Mouse (Mus musculus) CH12.LX (cell line): ENCODE results near the gene Gm572. TPM values are rescaled to one million over a fixed set of nuclear protein-coding genes. Genes with fewer than 3 reads are reported as not detected.

Experiments used
- DNase-seq: peaks from one replicate; pipeline ENCODE4 v3.0.0-alpha.2; 2013; ENCODE audit errors: extremely low read depth
- H3K27ac ChIP-seq: 2 replicates; pipeline ENCODE4 v1.5.1; 2012; ENCODE audit warnings: low read depth, mild to moderate bottlenecking, control low read depth, moderate library complexity; ENCODE audit not compliant: insufficient read depth
- H3K27me3 ChIP-seq: replicated peaks from 2 replicates; pipeline ENCODE3; 2012; ENCODE audit warnings: inconsistent platforms
- H3K36me3 ChIP-seq, 2 experiments: replicated peaks in 1 of 2; 2 replicates each; pipeline versions ENCODE3 to v1.6.1; 2012; ENCODE audit warnings: inconsistent platforms in 1 of 2, low read length in 1 of 2, mild to moderate bottlenecking in 1 of 2, mixed read lengths in 1 of 2, moderate library complexity in 1 of 2; ENCODE audit not compliant: control insufficient read depth in 1 of 2, insufficient read depth in 1 of 2
- H3K4me1 ChIP-seq, 2 experiments: 2 replicates each; pipeline ENCODE4 v1.6.1; 2012; ENCODE audit warnings: inconsistent platforms in 1 of 2, moderate library complexity in 1 of 2; ENCODE audit not compliant: insufficient read depth in 2 of 2, control insufficient read depth in 1 of 2
- H3K4me2 ChIP-seq: 2 replicates; pipeline ENCODE4 v1.6.1; 2012; ENCODE audit warnings: low read depth, mild to moderate bottlenecking, control low read depth; ENCODE audit not compliant: poor library complexity, insufficient read depth, severe bottlenecking
- H3K4me3 ChIP-seq, 3 experiments: fragments of 150-350 bp in 1 of 3; sonication (generic) in 1 of 3; replicated peaks in 1 of 3; 2 replicates each; pipeline versions ENCODE3 to v1.5.1; 2011 to 2012; ENCODE audit warnings: low read depth in 2 of 3, low read length in 2 of 3, mild to moderate bottlenecking in 2 of 3, moderate library complexity in 2 of 3, control low read depth in 1 of 3, improper control_type of control experiment in 1 of 3, inconsistent platforms in 1 of 3, mixed read lengths in 1 of 3; ENCODE audit not compliant: poor library complexity in 1 of 3
- H3K79me2 ChIP-seq: replicated peaks from 2 replicates; pipeline ENCODE4 v1.6.1; 2012; ENCODE audit warnings: mild to moderate bottlenecking, moderate library complexity; ENCODE audit not compliant: control insufficient read depth, poor library complexity, insufficient read depth, severe bottlenecking; ENCODE audit errors: extremely low read depth
- H3K9ac ChIP-seq: 2 replicates; pipeline ENCODE4 v1.6.1; 2012; ENCODE audit warnings: low read depth, mild to moderate bottlenecking, control low read depth, moderate library complexity; ENCODE audit not compliant: insufficient read depth
- H3K9me3 ChIP-seq: replicated peaks from 2 replicates; pipeline ENCODE3; 2012; ENCODE audit warnings: low read length, inconsistent platforms, mixed read lengths
- CHD1 ChIP-seq: IDR thresholded peaks from 2 replicates; pipeline ENCODE4 v1.6.1; 2012; ENCODE audit warnings: low read depth, low read length, improper control_type of control experiment, inconsistent platforms
- CHD2 ChIP-seq: IDR thresholded peaks from 2 replicates; pipeline ENCODE4 v1.6.1; 2011; ENCODE audit warnings: low read length, improper control_type of control experiment
- CTCF ChIP-seq, 2 experiments: IDR thresholded peaks in 1 of 2; conservative IDR thresholded peaks in 1 of 2; 2 replicates each; pipeline ENCODE4 v1.5.1; 2011 to 2012; ENCODE audit warnings: low read depth in 2 of 2, low read length in 2 of 2, improper control_type of control experiment in 1 of 2, inconsistent platforms in 1 of 2, mild to moderate bottlenecking in 1 of 2, moderate library complexity in 1 of 2
- E2F4 ChIP-seq: IDR thresholded peaks from 2 replicates; pipeline ENCODE4 v1.6.1; 2011; ENCODE audit warnings: low read depth, low read length, improper control_type of control experiment; ENCODE audit not compliant: insufficient replicate concordance
- ELF1 ChIP-seq: IDR thresholded peaks from 2 replicates; pipeline ENCODE4 v1.6.1; 2014; ENCODE audit warnings: low read depth, mild to moderate bottlenecking, inconsistent platforms, low read length, improper control_type of control experiment
- ETS1 ChIP-seq: conservative IDR thresholded peaks from 2 replicates; pipeline ENCODE4 v1.6.1; 2012; ENCODE audit warnings: low read depth, mild to moderate bottlenecking, inconsistent platforms, low read length, improper control_type of control experiment, moderate library complexity
- GABPA ChIP-seq: IDR thresholded peaks from 2 replicates; pipeline ENCODE4 v1.6.1; 2012; ENCODE audit warnings: low read depth, low read length, improper control_type of control experiment, inconsistent platforms; ENCODE audit not compliant: insufficient replicate concordance
- HCFC1 ChIP-seq: IDR thresholded peaks from 2 replicates; pipeline ENCODE4 v1.6.1; 2012; ENCODE audit warnings: low read depth, mild to moderate bottlenecking, inconsistent platforms, low read length, improper control_type of control experiment
- IRF4 ChIP-seq: IDR thresholded peaks from 2 replicates; pipeline ENCODE4 v1.6.1; 2014; ENCODE audit warnings: low read depth, mild to moderate bottlenecking, inconsistent platforms, low read length, improper control_type of control experiment
- JUN ChIP-seq: IDR thresholded peaks from 2 replicates; pipeline ENCODE4 v1.6.1; 2011; ENCODE audit warnings: low read depth, mild to moderate bottlenecking, low read length, improper control_type of control experiment, moderate library complexity; ENCODE audit not compliant: insufficient read depth
- JUND ChIP-seq: conservative IDR thresholded peaks from 2 replicates; pipeline ENCODE4 v1.6.1; 2011; ENCODE audit warnings: low read depth, low read length, improper control_type of control experiment
- KAT2A ChIP-seq: IDR thresholded peaks from 2 replicates; pipeline ENCODE4 v1.6.1; 2012; ENCODE audit warnings: low read length, improper control_type of control experiment, inconsistent platforms; ENCODE audit not compliant: insufficient replicate concordance
- MAFK ChIP-seq: IDR thresholded peaks from 2 replicates; pipeline ENCODE4 v1.6.1; 2011; ENCODE audit warnings: low read length, improper control_type of control experiment; ENCODE audit not compliant: insufficient replicate concordance
- MAX ChIP-seq: IDR thresholded peaks from 2 replicates; pipeline ENCODE4 v1.6.1; 2011; ENCODE audit warnings: low read length, improper control_type of control experiment
- MAZ ChIP-seq: IDR thresholded peaks from 2 replicates; pipeline ENCODE4 v1.6.1; 2012; ENCODE audit warnings: low read depth, mild to moderate bottlenecking, inconsistent platforms, low read length, improper control_type of control experiment, moderate library complexity
- MEF2A ChIP-seq: IDR thresholded peaks from 2 replicates; pipeline ENCODE4 v1.6.1; 2014; ENCODE audit warnings: low read depth, mild to moderate bottlenecking, inconsistent platforms, low read length, improper control_type of control experiment, borderline replicate concordance
- MXI1 ChIP-seq: IDR thresholded peaks from 2 replicates; pipeline ENCODE4 v1.6.1; 2011; ENCODE audit warnings: mild to moderate bottlenecking, low read depth, low read length, improper control_type of control experiment
- MYC ChIP-seq: IDR thresholded peaks from 2 replicates; pipeline ENCODE4 v1.6.1; 2011; ENCODE audit warnings: low read depth, mild to moderate bottlenecking, improper control_type of control experiment, low read length
- NRF1 ChIP-seq: IDR thresholded peaks from 2 replicates; pipeline ENCODE4 v1.6.1; 2014; ENCODE audit warnings: low read depth, mild to moderate bottlenecking, inconsistent platforms, low read length, improper control_type of control experiment, moderate library complexity
- POLR2A ChIP-seq: IDR thresholded peaks from 2 replicates; pipeline ENCODE4 v1.6.1; 2011; ENCODE audit warnings: low read depth, mild to moderate bottlenecking, improper control_type of control experiment, low read length
- POLR2AphosphoS2 ChIP-seq: IDR thresholded peaks from 2 replicates; pipeline ENCODE4 v1.6.1; 2011; ENCODE audit warnings: low read depth, low read length, improper control_type of control experiment
- RAD21 ChIP-seq: IDR thresholded peaks from 2 replicates; pipeline ENCODE4 v1.6.1; 2011; ENCODE audit warnings: low read depth, mild to moderate bottlenecking, low read length, improper control_type of control experiment, moderate library complexity
- RCOR1 ChIP-seq: conservative IDR thresholded peaks from 2 replicates; pipeline ENCODE4 v1.6.1; 2012; ENCODE audit warnings: low read depth, mild to moderate bottlenecking, inconsistent platforms, low read length, improper control_type of control experiment
- SIN3A ChIP-seq: IDR thresholded peaks from 2 replicates; pipeline ENCODE4 v1.6.1; 2012; ENCODE audit warnings: low read length, improper control_type of control experiment, inconsistent platforms
- ZC3H11A ChIP-seq: IDR thresholded peaks from 2 replicates; pipeline ENCODE4 v1.6.1; 2012; ENCODE audit warnings: low read depth, mild to moderate bottlenecking, inconsistent platforms, low read length, improper control_type of control experiment
- ZKSCAN1 ChIP-seq: IDR thresholded peaks from 2 replicates; pipeline ENCODE4 v1.6.1; 2012; ENCODE audit warnings: low read depth, inconsistent platforms, low read length, improper control_type of control experiment, borderline replicate concordance
- ZMIZ1 ChIP-seq: IDR thresholded peaks from 2 replicates; pipeline ENCODE4 v1.6.1; 2012; ENCODE audit warnings: low read depth, mild to moderate bottlenecking, inconsistent platforms, low read length, improper control_type of control experiment
- ZNF384 ChIP-seq: IDR thresholded peaks from 2 replicates; pipeline ENCODE4 v1.6.1; 2012; ENCODE audit warnings: low read depth, low read length, improper control_type of control experiment, inconsistent platforms
- dilution Hi-C: fragments of 300-500 bp; cut with MboI; formaldehyde crosslinking; loops from 2 replicates; pipeline ENCODE4 v1.14.3; 2020; ENCODE audit warnings: low sequenced_read_pairs; ENCODE audit not compliant: extremely low pct_unique_long_range_greater_than_20kb, extremely low pct_ligation_motif_present
- in situ Hi-C: fragments of 300-500 bp; cut with MboI; formaldehyde crosslinking; loops from 3 replicates; pipeline ENCODE4 v1.14.3; 2019; ENCODE audit warnings: low sequenced_read_pairs, low pct_ligation_motif_present, low pct_unique_long_range_greater_than_20kb, mixed read lengths
- polyA plus RNA-seq: library from polyadenylated mRNA; unstranded; fragments of >175 nt; gene quantifications from 2 replicates; pipeline ENCODE4 v1.2.1, GENCODE M21; 2012; ENCODE audit warnings: low read depth; ENCODE audit not compliant: insufficient read length
- total RNA-seq, 2 experiments: library from RNA; depleted of rRNA; stranded (reverse); fragments of 300-350 nt in 1 of 2; fragments of >200 nt in 1 of 2; gene quantifications; 2 replicates each; pipeline ENCODE4 v1.2.3; 2012 to 2014

Gene Gm572
- total and polyA plus RNA-seq, 3 experiments: not detected

DNA sequence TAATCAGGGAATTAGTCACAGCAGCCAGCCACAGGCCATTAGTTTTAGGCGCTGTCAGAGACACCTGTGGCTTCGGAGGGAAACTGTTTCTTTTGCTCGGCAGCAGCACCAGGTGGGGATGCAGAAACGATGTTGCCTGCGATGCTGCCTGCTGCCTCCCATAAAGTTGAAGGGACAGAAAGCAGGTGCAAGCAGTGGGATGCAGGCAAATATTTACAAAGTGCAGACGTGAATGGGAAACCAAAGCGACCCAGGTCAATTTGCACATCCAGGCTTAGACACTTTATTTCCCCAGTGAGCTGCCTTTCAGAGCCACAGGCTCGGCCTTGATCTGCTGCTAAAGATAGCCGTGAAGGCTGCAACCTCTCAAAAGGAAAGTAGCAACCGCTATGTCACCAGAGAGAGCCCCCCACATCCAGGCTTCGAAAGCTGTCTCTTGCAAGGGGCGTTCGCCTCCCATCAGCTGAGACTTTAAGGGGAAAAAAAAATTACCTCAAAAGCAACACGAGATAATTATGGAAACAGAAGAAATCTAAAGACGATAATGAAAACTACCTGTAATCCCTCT lies 13.7 kb downstream of the Gm572 start:
- dilution Hi-C loops: no loop called here

GRCm38 (mm10) chr4:148657776-148658175 lies 14.7 kb downstream of the Gm572 start:
- no peak overlapping the region for H3K9ac ChIP-seq
- H3K36me3 ChIP-seq: no peaks in the 10 kb centered on the region
- no peak overlapping the region for H3K4me2 ChIP-seq
- DNase-seq: no peak
- H3K27me3 ChIP-seq: peaks cover 39% of the 10 kb centered on the region
- H3K4me3 ChIP-seq: no peak overlapping the region
- dilution Hi-C loops (no loop called here), in situ Hi-C loops (no loop called here)
- H3K4me1 ChIP-seq: peaks cover 2 to 4% of the 10 kb centered on the region in 2 experiments; a peak in 1 of 4 replicates
- no peaks in the 10 kb centered on the region for H3K79me2 ChIP-seq
- TF ChIP-seq RCOR1 (no peak), E2F4 (no peak), ZC3H11A (no peak), RAD21 (no peak), ETS1 (no peak), MAZ (no peak), ZKSCAN1 (no peak), ZNF384 (no peak), ELF1 (no peak), MXI1 (no peak), CHD2 (no peak), KAT2A (no peak), SIN3A (no peak), POLR2AphosphoS2 (no peak), CTCF (conservative IDR thresholded peaks at IDR 0.05 in 1 of 2, IDR thresholded peaks at IDR 0.05 in 1 of 2; ENCODE audit: low read depth in 2 of 2, low read length in 2 of 2) (no peak), MAX (no peak), IRF4 (no peak), NRF1 (no peak)
- H3K9me3 ChIP-seq: peaks cover 11% of the 10 kb centered on the region
- H3K27ac ChIP-seq: no peak overlapping the region

More for the DNA sequence above, 13.7 kb downstream of the Gm572 start:
- no peak for DNase-seq
- no peaks in the 10 kb centered on the region for H3K79me2 ChIP-seq
- H3K4me2 ChIP-seq: peak overlapping the region; percentile 32; the same call in 1 of the 2 replicates
- in situ Hi-C loops: no loop called here
- H3K4me3 ChIP-seq: no peak overlapping the region
- H3K27ac ChIP-seq: no peak overlapping the region
- H3K4me1 ChIP-seq: peaks cover 2 to 4% of the 10 kb centered on the region in 2 experiments; a peak in 1 of 4 replicates
- no peak overlapping the region for H3K9ac ChIP-seq
- peaks cover 31% of the 10 kb centered on the region for H3K27me3 ChIP-seq
- TF ChIP-seq ZMIZ1 (no peak), CTCF (conservative IDR thresholded peaks at IDR 0.05 in 1 of 2, IDR thresholded peaks at IDR 0.05 in 1 of 2; ENCODE audit: low read depth in 2 of 2, low read length in 2 of 2) (no peak), CHD1 (no peak), POLR2A (no peak), JUN (no peak), E2F4 (no peak), NRF1 (no peak), KAT2A (no peak), MYC (no peak), SIN3A (no peak), MAFK (no peak), MEF2A (no peak), RAD21 (no peak), JUND (no peak), HCFC1 (no peak), GABPA (no peak), CHD2 (no peak)
- no peaks in the 10 kb centered on the region for H3K36me3 ChIP-seq
- H3K9me3 ChIP-seq: peaks cover 11% of the 10 kb centered on the region
